8 mouse cellular contexts compared by ENCODE assay signal in genomic region chr12:4082132-4083001, GRCm38 (mm10). TPM values are rescaled to one million over a fixed set of nuclear protein-coding genes. Genes with fewer than 3 reads are reported as not detected.
DNase-seq lines count a peak whose midpoint lies in the region; ATAC-seq lines count a peak whose summit lies in the region.

TSS of gene Dnajc27 (plus strand) at chr12:4082583.

- peak; percentile 97 for ATAC-seq in forebrain, embryonic 14.5 days
- peak; percentile 96 for ATAC-seq in neural tube, embryonic 15.5 days (ENCODE audit: low FRiP score)

- intact Hi-C loops in heart, postnatal 14 days (cut with DNase I): no loop called here

- peak within 1 kb of the TSS; percentile 59 for H3K4me2 ChIP-seq in forebrain, embryonic 14.5 days (ENCODE audit: low read length)
- peak within 1 kb of the TSS; percentile 58 for H3K4me2 ChIP-seq in neural tube, embryonic 15.5 days

- DNase-seq in ES-CJ7 (ENCODE audit: low read depth, low spot score): peak; percentile 98
- peak; percentile 95 for DNase-seq in cerebellum, adult 11 months
- peak; percentile 97 for DNase-seq in forebrain, embryonic 14.5 days (ENCODE audit: low spot score)
- peak; percentile 95 to 98 for DNase-seq in heart, postnatal 14 days
- DNase-seq in layer of hippocampus, adult 11-12 months (ENCODE audit: low spot score): peak; percentile 96
- DNase-seq in lung, adult 18-20 months: peak; percentile 93
- DNase-seq in testis, postnatal 14 days (ENCODE audit: low spot score): peak; percentile 95

- peaks cover 12% of the 10 kb centered on the region; the same call in 1 of the 2 replicates for H3K36me3 ChIP-seq in forebrain, embryonic 14.5 days (ENCODE audit: control insufficient read depth, insufficient read depth, low read length)
- H3K36me3 ChIP-seq in neural tube, embryonic 15.5 days: peaks cover 8% of the 10 kb centered on the region

- peak within 1 kb of the TSS; percentile 98 for H3K27ac ChIP-seq in forebrain, embryonic 14.5 days (ENCODE audit: low read depth, low read length)
- H3K27ac ChIP-seq in neural tube, embryonic 15.5 days (replicated peaks): peak within 1 kb of the TSS; percentile 98

- no peaks in the 10 kb centered on the region for H3K27me3 ChIP-seq in forebrain, embryonic 14.5 days (replicated peaks; ENCODE audit: control insufficient read depth, insufficient read depth, low read length)
- no peaks in the 10 kb centered on the region for H3K27me3 ChIP-seq in neural tube, embryonic 15.5 days (replicated peaks)

- H3K9me3 ChIP-seq in forebrain, embryonic 14.5 days (replicated peaks; ENCODE audit: control insufficient read depth, low read length): no peaks in the 10 kb centered on the region
- no peaks in the 10 kb centered on the region for H3K9me3 ChIP-seq in neural tube, embryonic 15.5 days (replicated peaks)

- H3K9ac ChIP-seq in forebrain, embryonic 14.5 days (ENCODE audit: low read length): peak within 1 kb of the TSS; percentile 78
- peak within 1 kb of the TSS; percentile 68 for H3K9ac ChIP-seq in neural tube, embryonic 15.5 days (replicated peaks)

- peak within 1 kb of the TSS; percentile 55 for H3K4me3 ChIP-seq in forebrain, embryonic 14.5 days (ENCODE audit: low read depth, low read length)
- peak within 1 kb of the TSS; percentile 62 for H3K4me3 ChIP-seq in neural tube, embryonic 15.5 days (replicated peaks)

- 5% methylated on average over 59 of the region's 59 CpGs for WGBS in forebrain, embryonic 14.5 days
- WGBS in neural tube, embryonic 15.5 days: 6% methylated on average over 59 of the region's 59 CpGs

- no peaks in the 10 kb centered on the region; the same call in 1 of the 2 replicates for H3K4me1 ChIP-seq in forebrain, embryonic 14.5 days (ENCODE audit: control insufficient read depth, insufficient read depth, low read length)
- peaks cover 22% of the 10 kb centered on the region for H3K4me1 ChIP-seq in neural tube, embryonic 15.5 days

RNA-seq across cellular contexts. Expression of gene Dnajc27, which starts in this region (rescaled TPM):
- 8.7 and 10.2 TPM in 2 replicates for polyA plus RNA-seq in forebrain, embryonic 14.5 days (2014; fragmentation: Nextera tagmentation; extraction: Ambion mirVana)
- total RNA-seq in heart, postnatal 14 days (2021): 1 to 10 TPM; 6.2 to 6.6 TPM
- 20.0 and 21.3 TPM in 2 replicates for polyA plus RNA-seq in neural tube, embryonic 15.5 days (2015; fragmentation: Nextera tagmentation; extraction: Ambion mirVana)

Comparison
In these comparisons a context has a peak if more than half of its experiments do, and no peak if none do; other contexts are left out.
1. Peak in every context shown above with its lines: DNase-seq, ATAC-seq, H3K4me3 ChIP-seq and H3K27ac ChIP-seq.